Comparison of ENCODE assay signal across 10 mouse cellular contexts in genomic region chr8:61516745-61517501, GRCm38 (mm10). TPM values are rescaled to one million over a fixed set of nuclear protein-coding genes. Genes with fewer than 3 reads are reported as not detected.
A peak's percentile ranks its signal among the peaks of the same experiment; 100 is the strongest.
DNase-seq lines count a peak whose midpoint lies in the region; ATAC-seq and TF ChIP-seq lines count a peak whose summit lies in the region.
"Had no signal": no experiment of that assay in that cellular context is flagged by ENCODE, and none has a peak within 500 bp of the region (broad histone marks: within the 10 kb centered on the region; RNA-seq: fewer than 3 reads in every experiment).

No protein-coding gene starts in this region.

- no peak overlapping the region for H3K4me3 ChIP-seq in forebrain, embryonic 11.5 days (ENCODE audit: low read depth, low read length)
- H3K4me3 ChIP-seq in hindbrain, embryonic 14.5 days (replicated peaks; ENCODE audit: low read length) = no peak overlapping the region
- no peak overlapping the region for H3K4me3 ChIP-seq in midbrain, postnatal 0 days (ENCODE audit: low read depth, low read length)
- H3K4me3 ChIP-seq: heart, embryonic 15.5 days; kidney, embryonic 15.5 days had no signal

- DNase-seq in embryo, embryonic 10 days (ENCODE audit: low spot score) = peak; percentile 26
- no peak for DNase-seq in embryo, embryonic 11 days
- DNase-seq in forebrain, embryonic 11.5 days (ENCODE audit: low spot score) = no peak
- no peak for DNase-seq in hindbrain, embryonic 14.5 days (ENCODE audit: low spot score)
- DNase-seq in midbrain, postnatal 0 days (ENCODE audit: low spot score) = peak; percentile 37
- no peak for DNase-seq in kidney, postnatal 25 days

- TF ChIP-seq CTCF in midbrain, postnatal 0 days (IDR thresholded peaks at IDR 0.05) = no peak

- no peak overlapping the region for H3K9ac ChIP-seq in forebrain, embryonic 11.5 days (ENCODE audit: low read length)
- H3K9ac ChIP-seq in hindbrain, embryonic 14.5 days = 0 out of 2 replicates have a peak overlapping the region, but pooled peaks have one; percentile 19
- H3K9ac ChIP-seq in midbrain, postnatal 0 days (replicated peaks; ENCODE audit: low read length, poor library complexity, severe bottlenecking) = no peak overlapping the region
- H3K9ac ChIP-seq: heart, embryonic 15.5 days; kidney, embryonic 15.5 days had no signal

- H3K9me3 ChIP-seq in forebrain, embryonic 11.5 days (ENCODE audit: control insufficient read depth, low read length) = no peaks in the 10 kb centered on the region
- H3K9me3 ChIP-seq in hindbrain, embryonic 14.5 days (ENCODE audit: control insufficient read depth, low read length) = no peaks in the 10 kb centered on the region
- no peaks in the 10 kb centered on the region for H3K9me3 ChIP-seq in midbrain, postnatal 0 days (ENCODE audit: low read length)
- H3K9me3 ChIP-seq: heart, embryonic 15.5 days; kidney, embryonic 15.5 days had no signal

- H3K27me3 ChIP-seq in forebrain, embryonic 11.5 days (ENCODE audit: control insufficient read depth, insufficient read depth, low read length) = no peaks in the 10 kb centered on the region
- no peaks in the 10 kb centered on the region for H3K27me3 ChIP-seq in hindbrain, embryonic 14.5 days (ENCODE audit: control insufficient read depth, insufficient read depth, low read length)
- no peaks in the 10 kb centered on the region for H3K27me3 ChIP-seq in midbrain, postnatal 0 days (ENCODE audit: insufficient read depth, low read length)
- H3K27me3 ChIP-seq: heart, embryonic 15.5 days; kidney, embryonic 15.5 days had no signal

- H3K4me1 ChIP-seq in forebrain, embryonic 11.5 days (replicated peaks; ENCODE audit: control insufficient read depth, insufficient read depth, low read length) = peaks cover 11% of the 10 kb centered on the region
- peaks cover 18% of the 10 kb centered on the region for H3K4me1 ChIP-seq in hindbrain, embryonic 14.5 days (replicated peaks; ENCODE audit: control insufficient read depth, insufficient read depth, low read length)
- H3K4me1 ChIP-seq in midbrain, postnatal 0 days (ENCODE audit: insufficient read depth, low read length) = no peaks in the 10 kb centered on the region

- H3K4me2 ChIP-seq in forebrain, embryonic 11.5 days (ENCODE audit: low read depth, low read length, severe bottlenecking) = peak overlapping the region; percentile 5; the same call in 1 of the 2 replicates
- peak overlapping the region; percentile 51 for H3K4me2 ChIP-seq in hindbrain, embryonic 14.5 days (replicated peaks)
- 0 out of 2 replicates have a peak overlapping the region, but pooled peaks have one; percentile 45 for H3K4me2 ChIP-seq in midbrain, postnatal 0 days (ENCODE audit: low read depth, low read length, poor library complexity, severe bottlenecking)
- H3K4me2 ChIP-seq: heart, embryonic 15.5 days; kidney, embryonic 15.5 days had no signal

- peak; percentile 43; the same call in 1 of the 2 replicates for ATAC-seq in forebrain, embryonic 11.5 days (replicated peaks; ENCODE audit: low FRiP score)
- no peak for ATAC-seq in hindbrain, embryonic 14.5 days (ENCODE audit: low FRiP score)
- ATAC-seq in midbrain, postnatal 0 days (ENCODE audit: low FRiP score) = no peak
- no peak for ATAC-seq in inflammation-experienced regulatory T-cells, adult 6 months
- ATAC-seq in activated CD4-positive, CD25-positive, alpha-beta regulatory T cell, adult 4 months = no peak

- 71% methylated on average over 8 of the region's 8 CpGs for WGBS in forebrain, embryonic 11.5 days
- WGBS in hindbrain, embryonic 14.5 days = 53% methylated on average over 8 of the region's 8 CpGs
- 47% methylated on average over 8 of the region's 8 CpGs for WGBS in midbrain, postnatal 0 days

- H3K36me3 ChIP-seq in forebrain, embryonic 11.5 days (ENCODE audit: control insufficient read depth, insufficient read depth, low read length) = peaks cover 3% of the 10 kb centered on the region; the same call in 1 of the 2 replicates
- H3K36me3 ChIP-seq in hindbrain, embryonic 14.5 days (replicated peaks; ENCODE audit: control insufficient read depth, insufficient read depth) = 0 out of 2 replicates have a peak, but pooled peaks cover 7% of the 10 kb centered on the region
- H3K36me3 ChIP-seq in midbrain, postnatal 0 days (ENCODE audit: insufficient read depth, low read length) = peaks cover 2% of the 10 kb centered on the region; the same call in 1 of the 2 replicates

- H3K27ac ChIP-seq in forebrain, embryonic 11.5 days (ENCODE audit: low read depth, low read length) = peak overlapping the region; percentile 78
- H3K27ac ChIP-seq in hindbrain, embryonic 14.5 days = peak overlapping the region; percentile 93; the same call in 1 of the 2 replicates
- H3K27ac ChIP-seq in midbrain, postnatal 0 days (ENCODE audit: low read depth, low read length) = 0 out of 2 replicates have a peak overlapping the region, but pooled peaks have one; percentile 18
- H3K27ac ChIP-seq: kidney, embryonic 15.5 days had no signal

RNA-seq across cellular contexts. Expression of gene Cbr4, which starts 29.4 kb away (rescaled TPM):
- 27.9 and 31.0 TPM in 2 replicates for polyA plus RNA-seq in forebrain, embryonic 11.5 days (2014; fragmentation: Nextera tagmentation; extraction: Ambion mirVana)
- polyA plus RNA-seq in hindbrain, embryonic 14.5 days (2014; fragmentation: Nextera tagmentation; extraction: Ambion mirVana) = 16.0 and 22.4 TPM in 2 replicates
- 8.8 TPM in 2 replicates for total RNA-seq in midbrain, postnatal 0 days (2014; rRNA removed)
- polyA plus RNA-seq in midbrain, postnatal 0 days (2015; fragmentation: Nextera tagmentation; extraction: Ambion mirVana) = 19.2 and 20.2 TPM in 2 replicates
- polyA plus RNA-seq in inflammation-experienced regulatory T-cells, adult 6 months (2017; shearing (Covaris generic)) = 10 to 100 TPM; 19.9 to 25.3 (median 23.4) TPM
- polyA plus RNA-seq in activated CD4-positive, CD25-positive, alpha-beta regulatory T cell, adult 4 months (2017; shearing (Covaris generic)) = 10 to 100 TPM; 17.3 to 27.7 TPM

Comparison
In these comparisons a context has a peak if more than half of its experiments do, and no peak if none do; other contexts are left out.
1. DNase-seq: peak in embryo, embryonic 10 days (single experiment) and midbrain, postnatal 0 days (single experiment); none in embryo, embryonic 11 days (single experiment), forebrain, embryonic 11.5 days (single experiment), hindbrain, embryonic 14.5 days (single experiment) and kidney, postnatal 25 days (0 of 2).
2. H3K27ac ChIP-seq: peak in every context shown above with its lines; median percentile 93 in hindbrain, embryonic 14.5 days; 78 in forebrain, embryonic 11.5 days; 18 in midbrain, postnatal 0 days.
3. Peak in every context shown above with its lines, with median percentiles within 50 percentile points of each other: H3K4me2 ChIP-seq.